Mouse (Mus musculus): ENCODE data around the gene Rps6kl1. TPM values are rescaled to one million over a fixed set of nuclear protein-coding genes. Genes with fewer than 3 reads are reported as not detected.

Gene Rps6kl1
- polyA plus RNA-seq, 1 experiment: not detected

GRCm38 (mm10) chr12:85164996-85165395 lies 13.9 kb upstream of the Rps6kl1 start:
- TF ChIP-seq POLR2A (IDR thresholded peaks at IDR 0.05; ENCODE audit: low read depth, low read length) (no peak), CTCF (IDR thresholded peaks at IDR 0.05; ENCODE audit: borderline replicate concordance, insufficient read depth, low read length) (no peak)
- Histone ChIP-seq H3K4me1 (ENCODE audit: control insufficient read depth, insufficient read depth, low read length) (no peaks in the 10 kb centered on the region), H3K4me3 (ENCODE audit: insufficient read depth, low read length) (no peak overlapping the region), H3K27ac (ENCODE audit: insufficient read depth, low read length) (no peak overlapping the region)

GRCm38 (mm10) chr12:85159592-85159991 lies 8.5 kb upstream of the Rps6kl1 start:
- no peak for TF ChIP-seq POLR2A (IDR thresholded peaks at IDR 0.05; ENCODE audit: low read depth, low read length)
- no peak for TF ChIP-seq CTCF (IDR thresholded peaks at IDR 0.05; ENCODE audit: borderline replicate concordance, insufficient read depth, low read length)
- Histone ChIP-seq H3K4me3 (ENCODE audit: insufficient read depth, low read length) (no peak overlapping the region), H3K4me1 (ENCODE audit: control insufficient read depth, insufficient read depth, low read length) (peaks cover 8% of the 10 kb centered on the region; the same call in 1 of the 2 replicates), H3K27ac (ENCODE audit: insufficient read depth, low read length) (no peak overlapping the region)

- H3K27ac ChIP-seq (ENCODE audit: insufficient read depth, low read length): no peak overlapping the region
- H3K4me1 ChIP-seq (ENCODE audit: control insufficient read depth, insufficient read depth, low read length): peaks cover 8% of the 10 kb centered on the region; the same call in 1 of the 2 replicates
- no peak overlapping the region for H3K4me3 ChIP-seq (ENCODE audit: insufficient read depth, low read length)
- TF ChIP-seq CTCF (IDR thresholded peaks at IDR 0.05; ENCODE audit: borderline replicate concordance, insufficient read depth, low read length) (no peak), POLR2A (IDR thresholded peaks at IDR 0.05; ENCODE audit: low read depth, low read length) (no peak)
Observed at GRCm38 (mm10) chr12:85158801-85159200, 7.7 kb upstream of the Rps6kl1 start.

- no peak overlapping the region for H3K27ac ChIP-seq (ENCODE audit: insufficient read depth, low read length)
- H3K4me1 ChIP-seq (ENCODE audit: control insufficient read depth, insufficient read depth, low read length): peaks cover 8% of the 10 kb centered on the region; the same call in 1 of the 2 replicates
- TF ChIP-seq POLR2A (IDR thresholded peaks at IDR 0.05; ENCODE audit: low read depth, low read length) (no peak), CTCF (IDR thresholded peaks at IDR 0.05; ENCODE audit: borderline replicate concordance, insufficient read depth, low read length) (no peak)
- H3K4me3 ChIP-seq (ENCODE audit: insufficient read depth, low read length): no peak overlapping the region
Observed at GRCm38 (mm10) chr12:85157797-85158460, 6.9 kb upstream of the Rps6kl1 start.

GRCm38 (mm10) chr12:85156324-85156723 lies 5.3 kb upstream of the Rps6kl1 start:
- TF ChIP-seq POLR2A (IDR thresholded peaks at IDR 0.05; ENCODE audit: low read depth, low read length): no peak
- no peak for TF ChIP-seq CTCF (IDR thresholded peaks at IDR 0.05; ENCODE audit: borderline replicate concordance, insufficient read depth, low read length)
- Histone ChIP-seq H3K4me1 (ENCODE audit: control insufficient read depth, insufficient read depth, low read length) (peaks cover 8% of the 10 kb centered on the region; the same call in 1 of the 2 replicates), H3K4me3 (ENCODE audit: insufficient read depth, low read length) (no peak overlapping the region), H3K27ac (ENCODE audit: insufficient read depth, low read length) (no peak overlapping the region)

- Histone ChIP-seq H3K4me1 (ENCODE audit: control insufficient read depth, insufficient read depth, low read length) (peaks cover 8% of the 10 kb centered on the region; the same call in 1 of the 2 replicates), H3K27ac (ENCODE audit: insufficient read depth, low read length) (no peak overlapping the region), H3K4me3 (ENCODE audit: insufficient read depth, low read length) (no peak overlapping the region)
- no peak for TF ChIP-seq CTCF (IDR thresholded peaks at IDR 0.05; ENCODE audit: borderline replicate concordance, insufficient read depth, low read length)
- TF ChIP-seq POLR2A (IDR thresholded peaks at IDR 0.05; ENCODE audit: low read depth, low read length): no peak
Observed at GRCm38 (mm10) chr12:85153011-85153410, 1.9 kb upstream of the Rps6kl1 start.

- no peaks in the 10 kb centered on the region for H3K4me1 ChIP-seq (ENCODE audit: control insufficient read depth, insufficient read depth, low read length)
- H3K4me3 ChIP-seq (ENCODE audit: insufficient read depth, low read length): no peak overlapping the region
- no peak overlapping the region for H3K27ac ChIP-seq (ENCODE audit: insufficient read depth, low read length)
- TF ChIP-seq CTCF (IDR thresholded peaks at IDR 0.05; ENCODE audit: borderline replicate concordance, insufficient read depth, low read length) (no peak), POLR2A (IDR thresholded peaks at IDR 0.05; ENCODE audit: low read depth, low read length) (no peak)
Observed at GRCm38 (mm10) chr12:85150321-85151001, 603 bp downstream of the Rps6kl1 start.

GRCm38 (mm10) chr12:85146881-85147280 lies 4.2 kb downstream of the Rps6kl1 start:
- H3K4me1 ChIP-seq (ENCODE audit: control insufficient read depth, insufficient read depth, low read length): no peaks in the 10 kb centered on the region
- no peak overlapping the region for H3K27ac ChIP-seq (ENCODE audit: insufficient read depth, low read length)
- TF ChIP-seq POLR2A (IDR thresholded peaks at IDR 0.05; ENCODE audit: low read depth, low read length) (no peak), CTCF (IDR thresholded peaks at IDR 0.05; ENCODE audit: borderline replicate concordance, insufficient read depth, low read length) (no peak)
- no peak overlapping the region for H3K4me3 ChIP-seq (ENCODE audit: insufficient read depth, low read length)

- H3K27ac ChIP-seq (ENCODE audit: insufficient read depth, low read length): no peak overlapping the region
Observed at GRCm38 (mm10) chr12:85146355-85146754, 4.7 kb downstream of the Rps6kl1 start.

GRCm38 (mm10) chr12:85145630-85146029 lies 5.4 kb downstream of the Rps6kl1 start:
- no peak overlapping the region for H3K27ac ChIP-seq (ENCODE audit: insufficient read depth, low read length)
- no peaks in the 10 kb centered on the region for H3K4me1 ChIP-seq (ENCODE audit: control insufficient read depth, insufficient read depth, low read length)
- no peak overlapping the region for H3K4me3 ChIP-seq (ENCODE audit: insufficient read depth, low read length)
- TF ChIP-seq CTCF (IDR thresholded peaks at IDR 0.05; ENCODE audit: borderline replicate concordance, insufficient read depth, low read length) (no peak), POLR2A (IDR thresholded peaks at IDR 0.05; ENCODE audit: low read depth, low read length) (no peak)

More at GRCm38 (mm10) chr12:85146355-85146754, 4.7 kb downstream of the Rps6kl1 start:
- TF ChIP-seq CTCF (IDR thresholded peaks at IDR 0.05; ENCODE audit: borderline replicate concordance, insufficient read depth, low read length): no peak
- TF ChIP-seq POLR2A (IDR thresholded peaks at IDR 0.05; ENCODE audit: low read depth, low read length): no peak
- Histone ChIP-seq H3K4me1 (ENCODE audit: control insufficient read depth, insufficient read depth, low read length) (no peaks in the 10 kb centered on the region), H3K4me3 (ENCODE audit: insufficient read depth, low read length) (no peak overlapping the region)

Data from embryonic fibroblast, embryonic 13.5 days (primary cell).